Mouse (Mus musculus) kidney, postnatal 4 days (tissue): ENCODE measurements at regions not wholly inside any gene's neighbourhood (a gene's known extent, or its start where the extent isn't known, plus 50 kb on each side); places are given as distances from the start of the nearest gene placed in this dataset.
"Not testable (repeated sequence)": the region's sequence is repeated elsewhere in the genome, so short reads cannot be mapped to it uniquely, and the experiment has no call there.

Experiments
- DNase-seq, 2 experiments: peaks; one replicate each; pipeline ENCODE4 v3.0.0; 2021; ENCODE audit warnings: mixed read lengths in 2 of 2

DNA sequence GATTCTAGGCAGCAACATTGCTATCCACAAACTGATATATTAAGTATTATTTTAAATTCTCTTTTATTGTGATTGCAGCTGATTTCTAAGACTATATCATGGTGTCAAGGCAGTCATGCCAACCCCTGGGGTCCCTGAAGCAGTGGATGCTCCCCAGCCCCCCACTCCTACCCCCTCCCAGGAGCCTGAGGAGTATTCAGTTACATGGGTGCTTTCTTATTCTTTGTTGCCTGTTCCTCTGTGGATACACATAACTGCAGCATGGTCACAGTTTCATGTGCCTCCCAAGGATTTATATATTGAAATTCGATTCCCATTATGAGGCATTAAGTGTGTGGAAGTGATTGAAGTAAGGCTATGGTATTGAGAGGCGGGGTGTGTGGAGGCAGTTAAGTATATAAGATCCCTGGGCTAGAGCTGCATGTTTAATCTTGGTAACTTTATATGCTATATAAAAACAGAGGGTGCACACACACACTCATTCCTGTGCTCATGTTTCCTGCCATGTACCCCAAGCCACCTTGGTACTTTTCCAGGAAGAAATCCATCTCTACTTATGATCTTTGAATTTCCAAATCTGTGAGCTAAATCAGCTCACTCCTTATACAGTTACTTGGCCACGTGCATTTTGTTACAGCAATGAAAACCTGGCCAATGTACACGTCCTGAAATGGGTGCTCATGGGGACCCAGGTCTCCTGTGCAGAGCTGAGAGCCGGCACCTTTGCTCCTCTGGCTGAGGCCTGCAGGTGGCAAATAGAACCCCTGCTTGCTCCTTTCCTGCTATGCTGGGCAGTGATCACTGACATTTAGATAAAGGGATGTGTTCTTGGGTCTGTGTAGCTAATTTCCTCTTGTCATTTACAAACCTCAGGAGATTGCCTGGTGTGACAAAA is 259.0 kb downstream of the Nek10 start:
- DNase-seq, result no peak

GRCm38 (mm10) chr14:15062861-15063418 is 259.7 kb downstream of the Nek10 start:
- peak in 1 of 2 experiments; percentile 4 for DNase-seq

GRCm38 (mm10) chr14:15064991-15065525 is 261.8 kb downstream of the Nek10 start:
- DNase-seq, result no peak

DNA sequence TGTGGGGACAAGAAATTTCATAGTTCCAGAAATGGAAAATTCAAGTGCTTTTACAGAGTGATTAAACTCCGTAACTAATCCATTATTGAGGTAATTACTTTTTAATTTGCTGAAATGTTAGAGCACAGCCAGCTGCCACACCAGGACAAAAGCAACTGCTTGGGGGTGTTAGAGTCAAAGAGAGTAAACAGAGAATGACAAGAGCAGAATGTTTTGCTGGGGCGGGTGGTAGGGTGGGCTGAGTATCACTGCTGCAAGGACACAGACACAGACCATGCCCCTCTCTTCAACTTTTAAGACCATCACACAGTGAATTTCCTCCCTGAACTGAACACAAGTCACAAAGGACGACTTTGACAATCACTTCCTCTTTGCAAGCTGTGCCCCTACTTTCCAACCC is 272.7 kb downstream of the Nek10 start:
- DNase-seq, result peak in 1 of 2 experiments; percentile 19

DNA sequence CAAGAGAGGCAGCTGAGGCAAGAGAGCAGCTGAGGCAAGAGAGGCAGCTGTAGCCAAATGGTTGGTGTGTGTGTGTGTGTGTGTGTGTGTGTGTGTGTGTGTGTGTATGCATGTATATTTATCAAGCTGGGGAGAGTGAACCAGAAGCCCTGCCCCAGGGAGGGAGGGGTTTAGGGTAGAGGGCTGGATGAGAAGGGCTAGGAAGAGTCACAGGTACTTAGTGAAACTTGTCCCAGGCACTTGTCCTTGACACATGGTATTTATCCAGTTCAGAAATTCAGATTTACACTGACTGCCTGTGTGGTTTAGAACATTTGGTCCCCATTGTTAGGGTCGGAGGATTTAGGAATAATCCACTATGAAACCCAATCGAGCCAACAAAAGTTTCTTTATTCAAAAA is 279.7 kb downstream of the Nek10 start:
- DNase-seq, result no peak

DNA sequence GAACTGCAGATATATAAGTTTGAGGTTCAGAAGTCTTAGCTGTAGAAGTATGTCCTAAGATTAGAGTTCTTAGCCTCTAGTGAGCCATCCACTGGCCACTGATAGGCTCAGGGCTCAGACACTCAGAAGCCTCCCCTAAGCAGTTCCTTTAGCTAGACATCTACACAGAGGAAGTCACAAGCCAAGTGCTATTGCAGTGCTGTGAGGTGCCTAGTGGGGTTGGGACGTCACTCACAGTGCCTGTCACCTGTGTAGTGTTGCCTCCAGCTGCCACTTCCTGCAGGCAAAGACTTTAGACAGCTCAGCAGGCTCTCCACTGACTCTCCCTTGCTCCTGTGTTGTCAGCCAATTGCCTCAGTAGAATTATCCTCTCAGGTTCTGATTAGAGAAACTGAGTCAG is 280.6 kb downstream of the Nek10 start:
- no peak for DNase-seq

DNA sequence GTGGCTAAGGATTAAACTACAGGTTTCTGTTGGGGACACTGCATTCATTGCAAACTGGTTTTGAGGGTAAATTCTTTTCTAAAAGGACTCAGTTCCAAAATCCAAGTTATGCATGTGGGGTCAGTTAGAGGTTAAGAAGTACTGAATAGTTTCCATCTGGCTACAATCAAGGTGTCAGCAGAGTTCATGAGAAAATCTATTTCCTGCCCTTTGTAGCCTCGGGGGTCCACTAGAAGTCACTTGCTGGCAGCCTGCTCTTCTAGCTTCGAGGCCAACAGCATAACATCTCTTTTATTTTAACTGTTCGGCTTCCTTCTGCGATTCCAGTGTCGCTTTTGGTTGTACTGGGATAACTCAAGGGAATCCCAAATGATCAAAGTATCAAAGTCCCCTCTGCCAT is 283.8 kb downstream of the Nek10 start:
- DNase-seq, result peak; percentile 9 to 23

DNA sequence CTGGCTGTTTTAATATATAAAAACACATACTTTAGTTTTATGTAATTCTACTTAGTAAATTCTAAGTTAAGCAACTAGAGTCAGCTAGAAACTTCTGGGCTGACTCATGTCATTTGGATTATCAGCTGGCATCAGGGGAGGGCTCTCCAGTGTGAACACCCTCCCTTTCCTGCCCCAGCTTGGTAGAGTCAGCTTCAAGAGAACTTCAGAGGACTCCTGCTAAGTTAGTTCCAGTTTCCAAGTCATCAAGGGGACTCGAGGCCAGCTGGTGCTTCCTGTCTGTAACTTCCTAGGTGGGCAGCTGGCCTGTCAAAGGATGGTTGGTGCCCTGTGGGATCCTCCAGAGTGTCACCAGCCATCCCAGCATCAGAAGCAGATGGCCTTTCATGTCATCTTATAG is 293.6 kb downstream of the Nek10 start:
- no peak for DNase-seq

DNA sequence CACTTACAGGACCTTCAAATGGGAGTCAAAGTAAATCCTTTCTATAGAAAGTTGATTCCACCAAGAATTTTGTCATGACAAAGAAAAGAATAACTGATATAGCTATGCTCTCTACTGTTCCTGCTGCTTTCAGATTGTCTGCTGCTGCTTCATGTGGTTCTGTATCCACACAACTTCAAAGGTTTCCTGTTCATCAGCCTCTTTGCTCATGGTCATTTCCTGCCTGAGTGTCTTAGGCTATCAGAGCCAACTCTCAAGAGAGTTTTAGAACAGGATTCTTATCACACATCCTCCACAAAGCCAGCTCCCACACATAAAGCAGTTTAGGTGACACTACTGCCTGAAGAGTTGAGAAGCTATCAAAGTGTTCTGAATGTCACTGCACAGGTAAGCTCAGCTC is 296.7 kb downstream of the Nek10 start:
- DNase-seq, result no peak

DNA sequence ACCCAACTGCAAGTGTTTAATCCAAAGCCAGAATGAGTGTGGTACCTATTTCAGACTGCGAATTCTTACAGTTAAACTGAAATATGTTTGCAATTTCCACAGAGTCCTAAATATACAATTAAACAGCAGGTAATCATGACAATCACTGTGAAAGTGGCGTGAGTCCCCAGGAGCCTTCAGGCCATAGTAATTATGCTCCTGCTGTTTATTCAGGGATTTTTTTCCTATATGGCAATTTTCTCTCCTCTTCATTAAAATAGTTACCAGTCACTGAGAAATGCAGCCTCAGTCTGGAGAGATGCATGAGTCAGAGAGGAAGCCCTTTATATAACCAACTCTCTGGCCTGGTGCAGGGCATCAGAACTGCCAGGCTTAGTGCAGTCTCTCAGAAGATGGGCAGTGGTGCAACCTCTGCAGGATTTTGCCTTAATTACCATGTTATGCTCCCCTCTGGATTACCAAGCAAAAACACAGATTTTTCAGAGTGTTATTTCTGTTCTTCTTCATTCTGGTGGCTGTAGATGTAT is 304.6 kb downstream of the Nek10 start:
- no peak for DNase-seq

DNA sequence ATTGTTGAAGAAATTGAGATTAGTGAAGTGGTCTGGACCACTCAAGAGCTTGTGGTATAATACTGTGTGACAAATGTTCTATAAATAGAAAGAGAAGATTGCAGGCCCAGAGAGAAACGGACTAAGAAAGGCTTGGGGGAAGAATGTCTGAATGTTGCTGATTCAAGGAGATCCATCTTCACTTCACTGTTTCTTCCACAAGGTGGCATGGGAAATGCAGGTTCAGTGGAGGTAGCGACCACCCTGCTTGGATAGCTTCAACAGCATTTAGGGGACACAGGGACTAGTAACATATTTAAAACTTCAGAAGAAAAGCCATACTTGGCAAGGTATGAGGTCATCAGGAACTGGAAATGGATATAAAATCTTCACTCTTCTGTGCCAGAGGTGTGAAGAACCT is 316.5 kb downstream of the Nek10 start:
- DNase-seq, result no peak

- no peak for DNase-seq
Observed at GRCm38 (mm10) chr14:15128157-15128556, 310.6 kb downstream of the Lrrc3b start.

GRCm38 (mm10) chr14:15140871-15141270 is 297.9 kb downstream of the Lrrc3b start:
- DNase-seq, result not testable (repeated sequence)

GRCm38 (mm10) chr14:15142839-15143238 is 295.9 kb downstream of the Lrrc3b start:
- DNase-seq, result peak in 1 of 2 experiments; percentile 5

DNA sequence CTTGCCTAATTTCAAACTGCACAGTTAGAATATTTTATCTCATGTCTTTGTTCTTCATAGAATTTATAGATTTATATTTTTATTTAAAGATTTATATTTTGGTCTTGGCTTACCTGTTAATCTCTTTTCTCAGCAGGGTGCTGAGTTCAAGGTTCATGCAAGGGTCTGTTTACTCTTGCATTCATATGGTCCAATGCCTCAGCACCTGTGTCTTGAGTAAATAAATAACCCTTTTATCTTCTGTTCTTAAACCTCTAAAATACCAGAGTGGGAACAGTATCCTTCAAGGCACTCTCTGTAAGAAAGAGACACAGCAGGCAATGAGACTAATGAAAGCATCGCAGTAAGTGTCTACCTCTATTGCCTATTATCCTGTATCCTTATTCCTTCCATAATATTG is 290.3 kb downstream of the Lrrc3b start:
- DNase-seq, result no peak
